Mouse (Mus musculus) liver, adult 2 months (tissue): ENCODE measurements around the gene Zdhhc1.

Source experiments
- CTCF ChIP-seq: fragments of 200-500 bp; IDR thresholded peaks from 2 replicates; pipeline ENCODE4 v1.5.1; 2011; ENCODE audit warnings: low read depth, low read length, control low read depth
- POLR2A ChIP-seq: fragments of 200-500 bp; IDR thresholded peaks from 2 replicates; pipeline ENCODE4 v1.6.1; 2011; ENCODE audit warnings: low read length, control low read depth; ENCODE audit not compliant: insufficient read depth; ENCODE audit errors: extremely low read depth

- no peak for TF ChIP-seq CTCF
- TF ChIP-seq POLR2A = no peak
Observed at GRCm38 (mm10) chr8:105455218-105455617, 41.5 kb downstream of the Zdhhc1 start.
